Mouse (Mus musculus) MEL (cell line): ENCODE results near the gene Hemk1. TPM values are rescaled to one million over a fixed set of nuclear protein-coding genes. Genes with fewer than 3 reads are reported as not detected.

Source experiments
- DNase-seq: peaks from one replicate; pipeline ENCODE4 v3.0.0; 2011; ENCODE audit warnings: low read depth, low spot score
- H3K27ac ChIP-seq: 2 replicates; pipeline ENCODE4 v1.5.1; 2012; ENCODE audit warnings: low read depth, mild to moderate bottlenecking, control low read depth, low read length, moderate library complexity; ENCODE audit not compliant: control insufficient read depth
- H3K27me3 ChIP-seq, 2 experiments: fragments of 150-350 bp in 1 of 2; sonication (generic) in 1 of 2; 2 replicates each; pipeline ENCODE4 v1.6.1; 2012; ENCODE audit warnings: low read length in 2 of 2, mild to moderate bottlenecking in 2 of 2, improper control_type of control experiment in 1 of 2, moderate library complexity in 1 of 2; ENCODE audit not compliant: insufficient read depth in 2 of 2, control insufficient read depth in 1 of 2
- H3K36me3 ChIP-seq, 2 experiments: 2 replicates each; pipeline ENCODE4 v1.6.1; 2012 to 2014; ENCODE audit warnings: low read length in 2 of 2, improper control_type of control experiment in 1 of 2, inconsistent platforms in 1 of 2, mild to moderate bottlenecking in 1 of 2; ENCODE audit not compliant: insufficient read depth in 2 of 2, control insufficient read depth in 1 of 2
- H3K4me1 ChIP-seq, 2 experiments: fragments of 150-350 bp in 1 of 2; sonication (generic) in 1 of 2; 2 replicates each; pipeline ENCODE4 v1.6.1; 2012; ENCODE audit warnings: low read length in 2 of 2, improper control_type of control experiment in 1 of 2, mild to moderate bottlenecking in 1 of 2; ENCODE audit not compliant: insufficient read depth in 2 of 2, control insufficient read depth in 1 of 2
- H3K4me3 ChIP-seq, 2 experiments: fragments of 150-350 bp in 1 of 2; sonication (generic) in 1 of 2; 2 replicates each; pipeline ENCODE4 v1.5.1; 2012; ENCODE audit warnings: low read depth in 2 of 2, low read length in 2 of 2, mild to moderate bottlenecking in 2 of 2, moderate library complexity in 2 of 2, control low read depth in 1 of 2, improper control_type of control experiment in 1 of 2; ENCODE audit not compliant: control insufficient read depth in 1 of 2, insufficient read depth in 1 of 2
- H3K79me2 ChIP-seq: 2 replicates; pipeline ENCODE4 v1.6.1; 2012; ENCODE audit warnings: mild to moderate bottlenecking, low read length, moderate library complexity; ENCODE audit not compliant: control insufficient read depth, poor library complexity, insufficient read depth
- H3K9ac ChIP-seq: 2 replicates; pipeline ENCODE4 v1.6.1; 2012; ENCODE audit warnings: low read depth, mild to moderate bottlenecking, control low read depth, low read length, moderate library complexity; ENCODE audit not compliant: control insufficient read depth, poor library complexity, severe bottlenecking
- H3K9me3 ChIP-seq: fragments of 150-350 bp; sonication (generic); replicated peaks from 2 replicates; pipeline ENCODE4 v1.6.1; 2012; ENCODE audit warnings: mild to moderate bottlenecking, low read length, improper control_type of control experiment, moderate library complexity; ENCODE audit not compliant: insufficient read depth
- CHD2 ChIP-seq: IDR thresholded peaks from 2 replicates; pipeline ENCODE4 v1.6.1; 2011; ENCODE audit warnings: low read length, improper control_type of control experiment
- CTCF ChIP-seq, 3 experiments: IDR thresholded peaks in 2 of 3; conservative IDR thresholded peaks in 1 of 3; 2 replicates each; pipeline ENCODE4 v1.5.1; 2011 to 2012; ENCODE audit warnings: low read length in 3 of 3, low read depth in 2 of 3, mild to moderate bottlenecking in 2 of 3, improper control_type of control experiment in 1 of 3, inconsistent platforms in 1 of 3, mixed read lengths in 1 of 3, moderate library complexity in 1 of 3; ENCODE audit not compliant: control insufficient read depth in 1 of 3, insufficient read depth in 1 of 3, poor library complexity in 1 of 3, severe bottlenecking in 1 of 3
- EP300 ChIP-seq, 2 experiments: IDR thresholded peaks; 2 replicates each; pipeline ENCODE4 v1.6.1; 2011; ENCODE audit warnings: improper control_type of control experiment in 2 of 2, low read length in 2 of 2, low read depth in 1 of 2, mild to moderate bottlenecking in 1 of 2
- GATA1 ChIP-seq: IDR thresholded peaks from 2 replicates; pipeline ENCODE4 v1.6.1; 2011; ENCODE audit warnings: low read depth, low read length, improper control_type of control experiment
- HCFC1 ChIP-seq: IDR thresholded peaks from 2 replicates; pipeline ENCODE4 v1.6.1; 2012; ENCODE audit warnings: low read depth, mild to moderate bottlenecking, inconsistent platforms, low read length, improper control_type of control experiment, moderate library complexity
- JUND ChIP-seq: IDR thresholded peaks from 2 replicates; pipeline ENCODE4 v1.6.1; 2011; ENCODE audit warnings: low read depth, mild to moderate bottlenecking, improper control_type of control experiment, low read length
- KAT2A ChIP-seq: conservative IDR thresholded peaks from 2 replicates; pipeline ENCODE4 v1.6.1; 2012; ENCODE audit warnings: low read depth, low read length, improper control_type of control experiment, inconsistent platforms
- MAFK ChIP-seq: IDR thresholded peaks from 2 replicates; pipeline ENCODE4 v1.6.1; 2011; ENCODE audit warnings: low read depth, mild to moderate bottlenecking, low read length, improper control_type of control experiment, borderline replicate concordance
- MAX ChIP-seq: IDR thresholded peaks from 2 replicates; pipeline ENCODE4 v1.6.1; 2011; ENCODE audit warnings: low read length, improper control_type of control experiment
- MAZ ChIP-seq: IDR thresholded peaks from 2 replicates; pipeline ENCODE4 v1.6.1; 2012; ENCODE audit warnings: low read depth, mild to moderate bottlenecking, inconsistent platforms, low read length, improper control_type of control experiment
- MEF2A ChIP-seq: IDR thresholded peaks from 2 replicates; pipeline ENCODE4 v1.6.1; 2014; ENCODE audit warnings: low read depth, mild to moderate bottlenecking, inconsistent platforms, low read length, improper control_type of control experiment; ENCODE audit not compliant: poor library complexity, insufficient replicate concordance, severe bottlenecking; ENCODE audit errors: extremely low read depth
- MXI1 ChIP-seq: IDR thresholded peaks from 2 replicates; pipeline ENCODE4 v1.6.1; 2011; ENCODE audit warnings: mild to moderate bottlenecking, low read depth, low read length, improper control_type of control experiment
- NELFE ChIP-seq: IDR thresholded peaks from 2 replicates; pipeline ENCODE4 v1.6.1; 2011; ENCODE audit warnings: low read depth, low read length, improper control_type of control experiment
- POLR2A ChIP-seq, 2 experiments: IDR thresholded peaks; 2 replicates each; pipeline ENCODE4 v1.6.1; 2011 to 2012; ENCODE audit warnings: low read length in 2 of 2, mild to moderate bottlenecking in 2 of 2, control low read depth in 1 of 2, improper control_type of control experiment in 1 of 2, low read depth in 1 of 2, moderate library complexity in 1 of 2; ENCODE audit not compliant: control insufficient read depth in 1 of 2, insufficient read depth in 1 of 2, poor library complexity in 1 of 2
- RAD21 ChIP-seq: IDR thresholded peaks from 2 replicates; pipeline ENCODE4 v1.6.1; 2011; ENCODE audit warnings: mild to moderate bottlenecking, low read depth, low read length, improper control_type of control experiment
- RCOR1 ChIP-seq: IDR thresholded peaks from 2 replicates; pipeline ENCODE4 v1.6.1; 2012; ENCODE audit warnings: low read depth, mild to moderate bottlenecking, inconsistent platforms, low read length, improper control_type of control experiment
- SMC3 ChIP-seq: IDR thresholded peaks from 2 replicates; pipeline ENCODE4 v1.6.1; 2011; ENCODE audit warnings: low read depth, low read length, improper control_type of control experiment
- TAL1 ChIP-seq: IDR thresholded peaks from 2 replicates; pipeline ENCODE4 v1.6.1; 2012; ENCODE audit warnings: mild to moderate bottlenecking, inconsistent platforms, low read length, moderate library complexity, mixed read lengths
- UBTF ChIP-seq: IDR thresholded peaks from 2 replicates; pipeline ENCODE4 v1.6.1; 2012; ENCODE audit warnings: low read depth, mild to moderate bottlenecking, inconsistent platforms, low read length, improper control_type of control experiment, moderate library complexity, borderline replicate concordance; ENCODE audit not compliant: insufficient read depth
- ZC3H11A ChIP-seq: IDR thresholded peaks from 2 replicates; pipeline ENCODE4 v1.6.1; 2012; ENCODE audit warnings: low read depth, mild to moderate bottlenecking, inconsistent platforms, low read length, improper control_type of control experiment
- ZKSCAN1 ChIP-seq: IDR thresholded peaks from 2 replicates; pipeline ENCODE4 v1.6.1; 2012; ENCODE audit warnings: low read depth, mild to moderate bottlenecking, inconsistent platforms, low read length, improper control_type of control experiment, moderate library complexity
- ZMIZ1 ChIP-seq: IDR thresholded peaks from 2 replicates; pipeline ENCODE4 v1.6.1; 2012; ENCODE audit warnings: low read depth, mild to moderate bottlenecking, inconsistent platforms, low read length, improper control_type of control experiment, moderate library complexity
- ZNF384 ChIP-seq: IDR thresholded peaks from 2 replicates; pipeline ENCODE4 v1.6.1; 2012; ENCODE audit warnings: low read depth, mild to moderate bottlenecking, inconsistent platforms, low read length, improper control_type of control experiment
- polyA plus RNA-seq, 2 experiments: library from polyadenylated mRNA; stranded (reverse) in 1 of 2; unstranded in 1 of 2; fragments of >175 nt in 1 of 2; fragments of >200 nt in 1 of 2; gene quantifications; 2 replicates each; pipeline versions ENCODE4 v1.2.1 to v1.2.4; 2012; ENCODE audit warnings: low replicate concordance in 2 of 2, low read depth in 1 of 2; ENCODE audit not compliant: insufficient read length in 2 of 2, insufficient read depth in 1 of 2, missing spikeins in 1 of 2
- total RNA-seq: library from RNA; depleted of rRNA; stranded (reverse); fragments of 300-350 nt; gene quantifications from 2 replicates; pipeline ENCODE4 v1.2.3, GENCODE M21; 2012

The Hemk1 gene
- total and polyA plus RNA-seq, 3 experiments: 7.5 to 11.8 TPM; not detected in 1

DNA sequence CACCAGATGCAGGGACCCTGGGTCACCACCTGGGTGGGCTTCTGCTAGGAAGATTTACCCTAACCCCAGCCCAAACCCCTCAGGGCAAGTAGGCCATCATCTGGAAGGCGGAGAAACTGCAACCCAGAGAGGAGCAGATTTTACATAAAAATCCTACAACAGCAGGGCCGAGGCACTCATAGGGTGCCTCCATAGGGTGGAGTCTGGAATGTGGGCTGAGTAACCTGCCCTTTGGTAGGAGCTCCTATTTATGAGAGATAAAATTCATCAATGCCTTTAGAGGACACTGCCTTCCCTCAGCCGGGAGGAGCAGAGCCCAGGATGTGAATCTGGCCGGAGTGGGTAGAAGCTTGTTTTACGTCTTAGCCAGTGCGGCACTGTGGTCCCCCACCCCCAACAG, 39.3 kb downstream of the Hemk1 start:
- Histone ChIP-seq H3K36me3 (peaks cover 0 to 21% of the 10 kb centered on the region in 2 experiments; a peak in 2 of 4 replicates), H3K4me1 (peaks cover 2 to 30% of the 10 kb centered on the region in 2 experiments; a peak in 3 of 4 replicates), H3K27me3 (no peaks in the 10 kb centered on the region), H3K9me3 (no peaks in the 10 kb centered on the region), H3K4me3 (peak overlapping the region in 1 of 2 experiments; percentile 96; a peak in 1 of 4 replicates)
- no peak for DNase-seq
- TF ChIP-seq ZMIZ1: no peak
- TF ChIP-seq CHD2: no peak
- no peak for TF ChIP-seq SMC3
- no peak for TF ChIP-seq ZKSCAN1
- no peak for TF ChIP-seq TAL1
- TF ChIP-seq UBTF: no peak
- no peak for TF ChIP-seq NELFE
- no peak for TF ChIP-seq JUND
- TF ChIP-seq MEF2A: no peak
- no peak for TF ChIP-seq ZNF384
- no peak for TF ChIP-seq HCFC1
- no peak for TF ChIP-seq MAX
- no peak for TF ChIP-seq KAT2A
- no peak for TF ChIP-seq MXI1
- no peak; a peak in 1 of 6 replicates for TF ChIP-seq CTCF (IDR thresholded peaks at IDR 0.05 in 2 of 3, conservative IDR thresholded peaks at IDR 0.05 in 1 of 3; ENCODE audit: control insufficient read depth in 1 of 3, insufficient read depth in 1 of 3, low read depth in 2 of 3, low read length in 3 of 3, poor library complexity in 1 of 3, severe bottlenecking in 1 of 3)
- no peak for TF ChIP-seq RCOR1
- TF ChIP-seq MAFK: no peak
- TF ChIP-seq POLR2A (IDR thresholded peaks at IDR 0.05; ENCODE audit: control insufficient read depth in 1 of 2, insufficient read depth in 1 of 2, low read depth in 1 of 2, low read length in 2 of 2, poor library complexity in 1 of 2): no peak
- TF ChIP-seq, all 39 proteins: peak for 0
- peak overlapping the region; percentile 97; the same call in 1 of the 2 replicates for H3K9ac ChIP-seq
- no peak overlapping the region for H3K27ac ChIP-seq
- peaks cover 31% of the 10 kb centered on the region for H3K79me2 ChIP-seq

DNA sequence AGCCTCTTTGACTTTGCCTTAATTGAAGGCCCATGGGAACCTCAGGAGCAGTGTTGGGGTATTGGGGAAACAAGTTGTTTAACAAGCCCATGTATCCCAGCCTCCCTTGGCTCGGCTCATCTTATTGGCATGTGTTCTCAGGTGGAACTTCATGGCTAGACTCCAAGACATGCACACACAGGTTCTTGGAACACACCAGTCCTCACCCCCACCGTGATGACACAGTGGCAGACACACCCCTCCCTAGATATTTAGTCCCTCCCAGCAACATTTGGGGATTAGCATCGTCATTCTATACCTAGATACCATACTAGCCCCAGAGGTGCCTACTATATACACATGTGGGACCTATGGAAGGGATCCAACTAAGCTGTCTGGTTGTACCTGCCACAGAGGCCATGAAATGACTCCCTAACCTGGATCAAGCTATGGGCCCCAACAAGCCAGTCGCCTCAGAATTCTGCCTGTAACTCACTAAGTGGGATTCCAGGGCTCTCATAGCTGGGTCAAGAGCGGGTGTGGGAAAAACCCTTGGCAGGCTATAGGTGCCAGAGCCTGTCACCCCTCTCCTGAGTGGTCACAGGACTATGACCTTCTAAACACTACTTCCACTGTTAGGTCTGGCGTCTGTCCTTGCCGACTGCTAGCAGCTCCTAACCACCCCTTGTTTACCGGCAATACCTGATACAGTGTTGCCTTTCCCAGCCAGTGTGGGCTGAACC, 39.9 kb downstream of the Hemk1 start:
- H3K27me3 ChIP-seq: no peaks in the 10 kb centered on the region
- peak overlapping the region; percentile 91 for H3K27ac ChIP-seq
- peak; percentile 45 for DNase-seq
- peaks cover 31% of the 10 kb centered on the region for H3K79me2 ChIP-seq
- H3K9ac ChIP-seq: peak overlapping the region; percentile 97
- H3K36me3 ChIP-seq: peaks cover 0 to 21% of the 10 kb centered on the region in 2 experiments; a peak in 2 of 4 replicates
- peak overlapping the region; percentile 56 to 96; a peak in 3 of 4 replicates for H3K4me3 ChIP-seq
- H3K4me1 ChIP-seq: peaks cover 2 to 28% of the 10 kb centered on the region in 2 experiments; a peak in 3 of 4 replicates
- TF ChIP-seq RAD21: no peak
- TF ChIP-seq GATA1: no peak
- TF ChIP-seq ZNF384: no peak
- TF ChIP-seq TAL1: no peak
- TF ChIP-seq NELFE: no peak
- TF ChIP-seq POLR2A (IDR thresholded peaks at IDR 0.05; ENCODE audit: control insufficient read depth in 1 of 2, insufficient read depth in 1 of 2, low read depth in 1 of 2, low read length in 2 of 2, poor library complexity in 1 of 2): no peak
- TF ChIP-seq EP300 (IDR thresholded peaks at IDR 0.05; ENCODE audit: low read depth in 1 of 2, low read length in 2 of 2): no peak
- TF ChIP-seq MAZ: no peak
- no peak for TF ChIP-seq ZC3H11A
- H3K9me3 ChIP-seq: no peaks in the 10 kb centered on the region
